Mouse (Mus musculus) intestine, postnatal 0 days (tissue): ENCODE measurements around the gene Supt4a. TPM values are rescaled to one million over a fixed set of nuclear protein-coding genes. Genes with fewer than 3 reads are reported as not detected.

ENCODE experiments used
- ATAC-seq: fragments of 200-750 bp; cut with Nextera tagmentation; 2 replicates; pipeline ENCODE4 v1.8.0; 2017; ENCODE audit warnings: mild to moderate bottlenecking, moderate TSS enrichment, moderate library complexity
- H3K27ac ChIP-seq: fragments of 300-500 bp; sonication (generic); 2 replicates; pipeline ENCODE4 v1.5.1; 2014; ENCODE audit warnings: mild to moderate bottlenecking, low read depth, low read length, moderate library complexity
- H3K27me3 ChIP-seq: fragments of 300-500 bp; sonication (generic); replicated peaks from 2 replicates; pipeline ENCODE4 v1.6.1; 2014; ENCODE audit warnings: low read length, mixed read lengths; ENCODE audit not compliant: control insufficient read depth, insufficient read depth
- H3K36me3 ChIP-seq: fragments of 300-500 bp; sonication (generic); 2 replicates; pipeline ENCODE4 v1.6.1; 2014; ENCODE audit warnings: mild to moderate bottlenecking, moderate library complexity; ENCODE audit not compliant: control insufficient read depth, insufficient read depth
- H3K4me1 ChIP-seq: fragments of 300-500 bp; sonication (generic); replicated peaks from 2 replicates; pipeline ENCODE4 v1.6.1; 2014; ENCODE audit warnings: antibody characterized with exemption, low read length, mixed read lengths; ENCODE audit not compliant: control insufficient read depth, insufficient read depth
- H3K4me2 ChIP-seq: fragments of 300-500 bp; sonication (generic); replicated peaks from 2 replicates; pipeline ENCODE4 v1.6.1; 2014; ENCODE audit warnings: low read depth, mild to moderate bottlenecking, moderate library complexity
- H3K4me3 ChIP-seq: fragments of 300-500 bp; sonication (generic); 2 replicates; pipeline ENCODE4 v1.5.1; 2014; ENCODE audit warnings: low read depth, low read length
- H3K9ac ChIP-seq: fragments of 300-500 bp; sonication (generic); 2 replicates; pipeline ENCODE4 v1.6.1; 2014; ENCODE audit warnings: mild to moderate bottlenecking, low read depth, low read length
- H3K9me3 ChIP-seq: fragments of 300-500 bp; sonication (generic); 2 replicates; pipeline ENCODE4 v1.6.1; 2016; ENCODE audit warnings: mixed run types; ENCODE audit not compliant: control insufficient read depth
- CTCF ChIP-seq: sonication (generic); IDR thresholded peaks from 2 replicates; pipeline ENCODE4 v1.5.1; 2016; ENCODE audit warnings: low read depth, mild to moderate bottlenecking, control low read depth, antibody characterized with exemption, moderate library complexity
- WGBS: fragments of 180-500 bp; shearing (Covaris S2); extraction: QIAGEN DNeasy Blood & Tissue Kit; methylation state at CpG from one replicate; pipeline ENCODE4 v1.1.7; 2014; 5-methylcytosine and 5-hydroxymethylcytosine counted together
- polyA plus RNA-seq: library from polyadenylated mRNA; unstranded; fragments of >200 nt; fragmentation: Nextera tagmentation; extraction: Ambion mirVana; gene quantifications from 2 replicates; pipeline ENCODE4 v1.2.1, GENCODE M21; 2015

Supt4a gene
- 79.7 and 87.5 TPM in 2 replicates for polyA plus RNA-seq

- WGBS, result under 1% methylated on average over 57 of the region's 57 CpGs
- peak within 1 kb of the TSS; percentile 82 for H3K4me2 ChIP-seq
- no peaks in the 10 kb centered on the region for H3K27me3 ChIP-seq
- no peaks in the 10 kb centered on the region for H3K9me3 ChIP-seq
- peak within 1 kb of the TSS; percentile 81 for H3K9ac ChIP-seq
- no peaks in the 10 kb centered on the region for H3K4me1 ChIP-seq
- ATAC-seq, result peak; percentile 94
- peaks cover 27% of the 10 kb centered on the region; the same call in 1 of the 2 replicates for H3K36me3 ChIP-seq
- TF ChIP-seq CTCF, result no peak; the same call in 1 of the 2 replicates
- H3K4me3 ChIP-seq, result peak within 1 kb of the TSS; percentile 73
- peak within 1 kb of the TSS; percentile 74 for H3K27ac ChIP-seq
These were observed at the start of gene Supt4a for GRCm38 (mm10) chr11:87737175-87737740. Gene Supt4a, plus strand, starts transcription at chr11:87737552.

GRCm38 (mm10) chr11:87688478-87689203 lies 48.7 kb upstream of the Supt4a start:
- no peak for ATAC-seq
- no peak for TF ChIP-seq CTCF
- Histone ChIP-seq H3K36me3 (no peaks in the 10 kb centered on the region), H3K4me1 (0 out of 2 replicates have a peak, but pooled peaks cover 20% of the 10 kb centered on the region), H3K4me2 (peak overlapping the region; percentile 57), H3K27me3 (no peaks in the 10 kb centered on the region), H3K27ac (peak overlapping the region; percentile 54), H3K4me3 (no peak overlapping the region), H3K9me3 (no peaks in the 10 kb centered on the region), H3K9ac (no peak overlapping the region)
- WGBS, result 38% methylated on average over 11 of the region's 11 CpGs

- peak; percentile 84 for ATAC-seq
These were observed 47.9 kb upstream of the Supt4a start for GRCm38 (mm10) chr11:87689402-87689808.

GRCm38 (mm10) chr11:87690054-87690740 lies 47.2 kb upstream of the Supt4a start:
- no peak for TF ChIP-seq CTCF
- H3K27ac ChIP-seq, result peak overlapping the region; percentile 50; the same call in 1 of the 2 replicates
- 0 out of 2 replicates have a peak, but pooled peaks cover 20% of the 10 kb centered on the region for H3K4me1 ChIP-seq
- H3K9me3 ChIP-seq, result no peaks in the 10 kb centered on the region
- 0 out of 2 replicates have a peak overlapping the region, but pooled peaks have one; percentile 18 for H3K4me3 ChIP-seq
- ATAC-seq, result no peak
- no peaks in the 10 kb centered on the region for H3K27me3 ChIP-seq
- peak overlapping the region; percentile 57 for H3K4me2 ChIP-seq
- no peaks in the 10 kb centered on the region for H3K36me3 ChIP-seq
- WGBS, result 27% methylated on average over 16 of the region's 16 CpGs
- no peak overlapping the region for H3K9ac ChIP-seq

More at GRCm38 (mm10) chr11:87689402-87689808, 47.9 kb upstream of the Supt4a start:
- Histone ChIP-seq H3K9ac (no peak overlapping the region), H3K27me3 (no peaks in the 10 kb centered on the region), H3K9me3 (no peaks in the 10 kb centered on the region), H3K4me3 (0 out of 2 replicates have a peak overlapping the region, but pooled peaks have one; percentile 18), H3K4me2 (peak overlapping the region; percentile 57), H3K4me1 (0 out of 2 replicates have a peak, but pooled peaks cover 20% of the 10 kb centered on the region), H3K36me3 (no peaks in the 10 kb centered on the region), H3K27ac (peak overlapping the region; percentile 54)
- TF ChIP-seq CTCF, result no peak
- WGBS, result 4% methylated on average over 7 of the region's 7 CpGs

GRCm38 (mm10) chr11:87697131-87697682 lies 40.1 kb upstream of the Supt4a start:
- Histone ChIP-seq H3K27ac (peak overlapping the region; percentile 58), H3K4me1 (no peaks in the 10 kb centered on the region), H3K4me3 (no peak overlapping the region), H3K9me3 (no peaks in the 10 kb centered on the region), H3K4me2 (peak overlapping the region; percentile 37), H3K36me3 (no peaks in the 10 kb centered on the region), H3K9ac (no peak overlapping the region), H3K27me3 (no peaks in the 10 kb centered on the region)
- WGBS, result 25% methylated on average over 14 of the region's 14 CpGs
- ATAC-seq, result peak; percentile 94
- no peak for TF ChIP-seq CTCF
